Mouse (Mus musculus): ENCODE measurements around the gene Ttc25.
"Not testable (repeated sequence)": the region's sequence is repeated elsewhere in the genome, so short reads cannot be mapped to it uniquely, and the experiment has no call there.

Ttc25 gene

GRCm38 (mm10) chr11:100604321-100605005 is 59.1 kb downstream of the Ttc25 start:
- no peak for DNase-seq (ENCODE audit: low spot score)

- DNase-seq (ENCODE audit: low spot score): no peak
These were observed 60.0 kb downstream of the Ttc25 start for GRCm38 (mm10) chr11:100605451-100605850.

- DNase-seq (ENCODE audit: low spot score): no peak
These were observed 61.7 kb downstream of the Ttc25 start for GRCm38 (mm10) chr11:100607121-100607520.

GRCm38 (mm10) chr11:100608796-100609195 is 63.4 kb downstream of the Ttc25 start:
- no peak for DNase-seq (ENCODE audit: low spot score)

GRCm38 (mm10) chr11:100609355-100609996 is 64.1 kb downstream of the Ttc25 start:
- no peak for DNase-seq (ENCODE audit: low spot score)

- no peak for DNase-seq (ENCODE audit: low spot score)
These were observed 64.7 kb downstream of the Ttc25 start for GRCm38 (mm10) chr11:100609997-100610680.

GRCm38 (mm10) chr11:100611627-100612026 is 66.2 kb downstream of the Ttc25 start:
- no peak for DNase-seq (ENCODE audit: low spot score)

- DNase-seq (ENCODE audit: low spot score): no peak
These were observed 67.8 kb downstream of the Ttc25 start for GRCm38 (mm10) chr11:100613241-100613640.

- DNase-seq (ENCODE audit: low spot score): no peak
These were observed 70.9 kb downstream of the Ttc25 start for GRCm38 (mm10) chr11:100616332-100616731.

GRCm38 (mm10) chr11:100616836-100617235 is 71.4 kb downstream of the Ttc25 start:
- DNase-seq (ENCODE audit: low spot score): not testable (repeated sequence)

GRCm38 (mm10) chr11:100617480-100617879 is 72.1 kb downstream of the Ttc25 start:
- no peak for DNase-seq (ENCODE audit: low spot score)

- peak; percentile 77 for DNase-seq (ENCODE audit: low spot score)
These were observed 73.5 kb downstream of the Ttc25 start, which contains the start of gene Nkiras2 for GRCm38 (mm10) chr11:100618761-100619484. Nkiras2 (plus strand) TSS chr11:100619244.

GRCm38 (mm10) chr11:100619485-100619975 is 74.1 kb downstream of the Ttc25 start:
- DNase-seq (ENCODE audit: low spot score): peak; percentile 99

GRCm38 (mm10) chr11:100619982-100620381 is 74.6 kb downstream of the Ttc25 start, which contains the start of gene Dnajc7:
Dnajc7 (minus strand) TSS chr11:100620168.
- DNase-seq (ENCODE audit: low spot score): no peak

Data from testis, postnatal 14 days (tissue).